Mouse (Mus musculus) olfactory bulb, adult 2 months (tissue): ENCODE results near the gene Prdm5. TPM values are rescaled to one million over a fixed set of nuclear protein-coding genes. Genes with fewer than 3 reads are reported as not detected.

Source experiments
- H3K27ac ChIP-seq: fragments of 200-500 bp; 2 replicates; pipeline ENCODE4 v1.5.1; 2012; ENCODE audit warnings: low read depth, low read length; ENCODE audit not compliant: insufficient read depth
- H3K4me1 ChIP-seq: fragments of 200-500 bp; 2 replicates; pipeline ENCODE4 v1.6.1; 2012; ENCODE audit warnings: low read length; ENCODE audit not compliant: control insufficient read depth, insufficient read depth
- H3K4me3 ChIP-seq: fragments of 200-500 bp; 2 replicates; pipeline ENCODE4 v1.5.1; 2012; ENCODE audit warnings: mild to moderate bottlenecking, low read depth, low read length, moderate library complexity; ENCODE audit not compliant: insufficient read depth
- CTCF ChIP-seq: fragments of 200-500 bp; IDR thresholded peaks from 2 replicates; pipeline ENCODE4 v1.5.1; 2012; ENCODE audit warnings: low read depth, mild to moderate bottlenecking, low read length, moderate library complexity; ENCODE audit not compliant: insufficient read depth
- POLR2A ChIP-seq: fragments of 200-500 bp; IDR thresholded peaks from 2 replicates; pipeline ENCODE4 v1.6.1; 2012; ENCODE audit warnings: mild to moderate bottlenecking, low read depth, low read length, moderate library complexity; ENCODE audit not compliant: insufficient read depth
- WGBS: fragments of 180-500 bp; shearing (Covaris S2); methylation state at CpG from one replicate; pipeline ENCODE4 v1.1.7; 2018; 5-methylcytosine and 5-hydroxymethylcytosine counted together
- polyA plus RNA-seq: library from polyadenylated mRNA; stranded (reverse); fragments of >200 nt; gene quantifications from 2 replicates; pipeline ENCODE4 v1.2.4, GENCODE M21; 2012; ENCODE audit warnings: low replicate concordance; ENCODE audit not compliant: missing spikeins, insufficient read depth, insufficient read length

The Prdm5 gene
- polyA plus RNA-seq, 1 experiment: not detected

DNA sequence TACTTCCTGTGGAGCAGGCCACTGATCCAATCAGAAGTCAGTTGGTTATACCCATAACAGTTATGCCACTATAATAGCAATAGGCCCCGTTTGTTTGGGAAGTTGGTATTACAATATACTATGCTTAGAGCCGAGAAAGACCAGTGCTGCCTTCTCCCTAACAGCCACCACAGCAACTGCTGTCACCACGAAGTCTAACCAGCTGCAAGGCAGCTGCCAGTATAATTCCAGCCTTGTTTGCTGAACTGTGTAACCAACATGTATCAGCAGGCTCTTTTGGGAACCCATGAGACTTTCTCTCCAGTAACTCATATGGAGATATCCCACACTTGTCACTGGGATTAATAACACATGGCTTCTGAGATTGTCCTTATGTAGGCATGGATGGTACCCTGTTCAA, 19.6 kb downstream of the Prdm5 start:
- Histone ChIP-seq H3K27ac (no peak overlapping the region), H3K4me3 (no peak overlapping the region), H3K4me1 (no peaks in the 10 kb centered on the region)
- 92% methylated on average over 3 of the region's 3 CpGs for WGBS
- no peak for TF ChIP-seq POLR2A
- no peak for TF ChIP-seq CTCF

DNA sequence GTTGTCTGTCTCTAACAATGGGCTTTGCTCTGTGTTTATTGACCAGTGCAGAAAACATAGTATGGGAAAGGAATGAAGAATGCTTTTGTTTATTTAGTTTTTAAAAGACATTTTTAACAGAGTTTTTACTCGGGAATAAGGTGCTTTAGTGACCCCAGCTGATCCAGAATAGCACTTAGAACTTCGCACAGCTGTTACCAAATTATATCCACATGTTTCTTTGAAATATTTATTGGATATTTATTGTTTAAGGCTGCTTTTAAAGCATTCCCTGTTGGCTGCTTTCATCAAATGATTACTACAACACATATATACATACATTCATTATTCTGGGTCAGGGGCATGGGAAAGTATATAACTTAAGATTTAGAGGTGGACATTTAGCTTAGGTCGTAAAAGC, 32.9 kb downstream of the Prdm5 start:
- no peak for TF ChIP-seq POLR2A
- no peak for TF ChIP-seq CTCF
- Histone ChIP-seq H3K4me3 (no peak overlapping the region), H3K27ac (no peak overlapping the region), H3K4me1 (no peaks in the 10 kb centered on the region)
- WGBS: 83% methylated on average over 3 of the region's 3 CpGs

DNA sequence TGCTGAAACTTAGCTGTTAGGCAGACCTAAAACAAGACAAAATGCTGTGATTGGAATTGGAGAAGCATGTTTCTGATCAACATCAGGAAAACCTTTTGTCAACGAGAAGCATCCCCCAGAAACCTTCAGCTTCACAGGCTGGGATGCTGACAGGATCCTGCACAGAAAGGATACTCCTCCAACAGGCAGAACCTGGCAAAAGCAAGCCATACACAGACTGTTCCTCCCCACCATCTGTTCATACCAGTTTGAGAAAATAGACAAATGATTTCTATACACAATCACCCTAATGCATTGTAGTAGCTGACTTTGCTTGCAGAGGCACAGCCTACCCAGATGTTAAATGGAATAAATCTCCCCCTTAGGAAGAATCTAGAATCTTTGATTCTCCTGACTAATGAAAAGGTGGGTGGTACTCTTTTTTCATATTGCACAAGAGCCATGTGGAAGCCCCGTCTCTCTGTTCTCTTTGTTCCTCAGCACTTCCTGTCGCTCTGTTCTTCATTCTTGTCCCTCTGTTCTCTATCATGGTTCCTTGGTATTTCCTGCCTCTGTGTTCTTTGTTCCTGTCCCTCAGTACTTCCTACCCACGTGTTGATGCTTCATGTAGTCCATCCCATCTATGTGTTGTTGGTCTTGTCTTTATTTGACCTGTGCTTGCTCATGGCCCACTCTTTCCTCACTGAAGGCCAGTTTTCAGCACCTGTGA, 39.4 kb downstream of the Prdm5 start:
- WGBS: 75% methylated on average over 4 of the region's 4 CpGs
- Histone ChIP-seq H3K4me3 (no peak overlapping the region), H3K4me1 (no peaks in the 10 kb centered on the region), H3K27ac (no peak overlapping the region)
- TF ChIP-seq CTCF (no peak), POLR2A (no peak)

DNA sequence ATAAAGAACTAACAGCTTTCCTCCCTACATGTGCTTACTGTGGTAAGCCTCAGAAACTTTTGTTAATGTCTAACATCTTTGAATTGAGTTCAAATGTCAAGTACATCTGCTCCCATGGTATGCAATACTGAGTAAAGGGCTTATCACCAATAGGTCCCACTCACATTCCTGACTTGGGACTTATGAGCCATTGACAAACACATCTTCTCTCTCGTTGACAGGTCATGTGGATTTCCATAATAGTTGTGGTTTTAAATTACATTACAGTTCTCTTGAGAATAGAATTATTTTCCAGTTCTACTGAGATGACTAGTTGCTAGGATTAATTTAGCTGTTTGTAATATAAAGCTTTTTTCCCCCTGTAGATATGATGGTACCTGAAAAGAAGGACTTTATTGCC, 49.9 kb downstream of the Prdm5 start:
- no peak overlapping the region for H3K4me3 ChIP-seq
- 88% methylated on average over 1 of the region's 1 CpGs for WGBS
- no peaks in the 10 kb centered on the region for H3K4me1 ChIP-seq
- H3K27ac ChIP-seq: no peak overlapping the region
- TF ChIP-seq POLR2A: no peak

DNA sequence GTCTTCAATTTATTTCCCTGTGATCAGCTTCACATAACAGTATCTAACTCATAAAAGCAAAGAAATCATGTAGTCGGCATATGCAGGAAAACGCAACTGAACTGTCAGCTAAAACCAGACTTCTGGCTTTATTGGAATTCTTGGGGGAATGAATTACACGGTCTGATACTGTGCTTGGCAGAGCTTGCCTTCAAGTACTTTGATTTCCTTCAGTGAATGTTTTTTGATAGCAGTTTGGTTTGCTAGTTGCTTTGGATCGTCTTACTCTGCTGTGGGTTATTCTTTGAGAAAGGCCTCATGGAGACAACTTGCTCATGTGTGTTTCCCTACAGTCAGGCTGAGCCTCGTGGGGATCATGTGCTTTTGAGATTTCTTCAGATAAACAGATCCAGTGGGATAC, 52.7 kb downstream of the Prdm5 start:
- Histone ChIP-seq H3K27ac (no peak overlapping the region), H3K4me3 (no peak overlapping the region), H3K4me1 (no peaks in the 10 kb centered on the region)
- TF ChIP-seq CTCF (no peak), POLR2A (no peak)
- WGBS: 83% methylated on average over 5 of the region's 5 CpGs

DNA sequence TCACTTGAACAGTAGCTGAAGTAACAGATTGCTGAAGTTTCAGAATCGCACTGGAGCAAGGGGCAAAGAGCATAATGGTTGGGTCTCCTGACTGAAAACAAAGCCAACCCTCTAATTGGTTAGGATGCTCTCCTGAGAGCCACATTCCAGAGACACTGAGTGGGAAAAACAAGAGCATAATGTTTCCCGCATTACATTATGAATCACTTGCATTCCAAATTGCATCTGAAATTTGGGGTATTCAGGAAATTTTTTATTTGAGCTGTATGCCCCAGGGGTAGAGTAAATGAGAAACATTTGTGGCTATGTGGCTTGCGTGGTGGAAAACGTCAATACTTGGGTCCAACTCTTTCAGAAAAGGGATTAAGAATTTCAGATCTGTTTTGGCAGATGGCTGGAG, 55.2 kb downstream of the Prdm5 start:
- no peak for TF ChIP-seq POLR2A
- no peak for TF ChIP-seq CTCF
- H3K4me1 ChIP-seq: no peaks in the 10 kb centered on the region
- H3K27ac ChIP-seq: no peak overlapping the region
- no peak overlapping the region for H3K4me3 ChIP-seq
- 94% methylated on average over 4 of the region's 4 CpGs for WGBS

DNA sequence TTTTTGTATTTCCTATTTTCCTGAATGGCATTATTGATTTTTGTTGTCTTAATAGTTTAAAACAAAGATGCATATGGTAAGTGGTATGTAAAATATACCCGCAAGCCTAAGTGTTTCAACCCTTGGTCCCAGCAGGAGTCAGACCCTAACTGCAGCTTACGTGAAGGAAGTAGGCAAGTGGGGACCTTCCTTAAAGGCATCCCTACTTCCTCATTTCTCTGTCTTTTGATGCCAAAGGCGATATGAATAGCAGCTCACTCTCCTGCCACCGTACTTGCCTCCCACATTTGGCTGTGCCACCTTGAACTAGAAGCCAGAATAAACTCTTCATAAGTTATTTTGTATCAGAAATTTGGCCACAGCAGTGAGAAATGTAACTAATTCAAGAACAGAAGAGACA, 63.8 kb downstream of the Prdm5 start:
- no peak overlapping the region for H3K27ac ChIP-seq
- 85% methylated on average over 4 of the region's 4 CpGs for WGBS
- TF ChIP-seq CTCF: no peak
- TF ChIP-seq POLR2A: no peak
- H3K4me3 ChIP-seq: no peak overlapping the region
- H3K4me1 ChIP-seq: no peaks in the 10 kb centered on the region

DNA sequence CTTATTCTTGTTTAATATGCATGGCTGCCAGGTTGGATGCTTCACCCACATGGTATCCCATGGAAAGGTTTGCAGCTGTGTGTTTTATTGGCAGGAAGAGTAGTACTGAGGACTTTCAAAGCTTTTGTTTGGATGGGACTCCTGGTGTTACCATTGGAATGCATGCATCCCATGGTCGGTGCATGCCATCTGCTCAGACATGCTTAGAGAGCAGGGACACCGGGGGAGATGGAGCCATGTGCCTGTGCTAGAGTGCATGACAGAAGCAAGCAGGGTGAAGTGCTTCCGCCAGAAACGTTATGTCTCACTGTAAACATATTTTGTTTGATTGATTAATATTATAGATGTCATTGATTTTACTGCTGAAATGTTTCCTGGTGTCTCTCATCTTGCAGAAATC, 70.3 kb downstream of the Prdm5 start:
- Histone ChIP-seq H3K27ac (no peak overlapping the region), H3K4me3 (no peak overlapping the region), H3K4me1 (no peaks in the 10 kb centered on the region)
- no peak for TF ChIP-seq POLR2A
- TF ChIP-seq CTCF: no peak
- 73% methylated on average over 4 of the region's 4 CpGs for WGBS

DNA sequence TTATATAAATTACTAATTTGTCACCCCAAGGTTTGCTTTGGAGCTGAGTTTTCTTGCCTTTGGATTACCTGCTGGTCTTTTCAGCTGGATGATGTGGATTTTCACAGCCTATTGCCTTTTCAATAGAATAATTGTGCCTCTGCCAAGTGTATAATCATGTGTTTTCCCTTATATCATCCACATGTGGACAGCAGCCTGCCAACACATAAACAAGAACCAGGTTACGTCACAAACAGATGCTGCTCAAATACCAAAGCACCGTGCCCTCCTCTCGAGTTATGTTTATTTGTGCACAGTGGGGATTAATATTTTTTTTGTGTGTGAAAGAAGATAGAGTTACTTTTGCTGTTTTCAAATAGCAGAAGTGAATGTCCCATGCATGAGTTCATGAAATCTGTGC, 70.9 kb downstream of the Prdm5 start:
- TF ChIP-seq CTCF: no peak
- no peak for TF ChIP-seq POLR2A
- 73% methylated on average over 3 of the region's 3 CpGs for WGBS
- Histone ChIP-seq H3K4me1 (no peaks in the 10 kb centered on the region), H3K27ac (no peak overlapping the region), H3K4me3 (no peak overlapping the region)

DNA sequence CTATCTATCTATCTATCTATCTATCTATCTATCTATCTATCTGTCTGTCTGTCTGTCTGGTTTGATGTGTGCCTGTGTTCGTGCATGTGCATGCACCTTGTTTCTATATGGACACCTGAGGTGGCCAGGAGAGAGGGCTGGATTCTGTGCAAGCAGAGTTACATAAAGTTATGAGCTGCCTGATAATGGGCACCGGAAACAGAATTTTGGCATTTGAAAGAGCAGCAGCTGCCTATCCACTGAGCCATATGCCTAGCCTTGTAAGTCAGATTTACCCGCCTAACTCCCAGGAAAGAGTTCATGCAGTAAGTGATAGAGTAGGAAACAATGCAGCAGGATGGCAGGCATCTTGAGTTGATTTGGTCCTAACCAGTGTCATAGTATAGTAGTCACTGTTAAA, 71.4 kb downstream of the Prdm5 start:
- Histone ChIP-seq H3K4me3 (no peak overlapping the region), H3K27ac (no peak overlapping the region), H3K4me1 (peaks cover 2% of the 10 kb centered on the region; the same call in 1 of the 2 replicates)
- WGBS: 98% methylated on average over 3 of the region's 3 CpGs
- no peak for TF ChIP-seq POLR2A
- TF ChIP-seq CTCF: no peak
